Mouse (Mus musculus) myocyte (in vitro differentiated cells): ENCODE results near the gene Bcl2l1.

Experiments used
- CEBPB ChIP-seq: IDR thresholded peaks from 2 replicates; pipeline ENCODE4 v1.6.1; 2011; ENCODE audit warnings: mild to moderate bottlenecking, moderate library complexity; ENCODE audit not compliant: poor library complexity, insufficient read depth, severe bottlenecking
- E2F4 ChIP-seq: IDR thresholded peaks from one replicate; pipeline ENCODE4 v1.6.1; 2011; ENCODE audit warnings: mild to moderate bottlenecking, control low read depth, moderate library complexity; ENCODE audit not compliant: insufficient read depth
- MAX ChIP-seq: IDR thresholded peaks from one replicate; pipeline ENCODE4 v1.6.1; 2011; ENCODE audit warnings: low read depth, mild to moderate bottlenecking, control low read depth
- MYOD1 ChIP-seq, 3 experiments: IDR thresholded peaks; one replicate each; pipeline ENCODE4 v1.6.1; 2011; ENCODE audit warnings: control low read depth in 2 of 3, low read depth in 2 of 3, mild to moderate bottlenecking in 2 of 3, moderate library complexity in 1 of 3; ENCODE audit not compliant: insufficient read length in 2 of 3, control insufficient read depth in 1 of 3
- MYOG ChIP-seq, 3 experiments: IDR thresholded peaks; one replicate each; pipeline ENCODE4 v1.6.1; 2011; ENCODE audit warnings: control low read depth in 2 of 3, low read depth in 2 of 3, mild to moderate bottlenecking in 2 of 3; ENCODE audit not compliant: insufficient read length in 2 of 3, control insufficient read depth in 1 of 3, insufficient read depth in 1 of 3
- POLR2A ChIP-seq: IDR thresholded peaks from one replicate; pipeline ENCODE4 v1.6.1; 2011; ENCODE audit warnings: low read depth, mild to moderate bottlenecking, control low read depth, moderate library complexity; ENCODE audit not compliant: insufficient read length
- POLR2AphosphoS2 ChIP-seq: IDR thresholded peaks from one replicate; pipeline ENCODE4 v1.6.1; 2011; ENCODE audit warnings: low read depth, control low read depth; ENCODE audit not compliant: insufficient read length
- REST ChIP-seq: IDR thresholded peaks from one replicate; pipeline ENCODE4 v1.6.1; 2011; ENCODE audit warnings: mild to moderate bottlenecking, control low read depth, moderate library complexity; ENCODE audit not compliant: insufficient read depth, insufficient read length
- SRF ChIP-seq: IDR thresholded peaks from one replicate; pipeline ENCODE4 v1.6.1; 2011; ENCODE audit warnings: low read depth; ENCODE audit not compliant: control insufficient read depth, insufficient read length
- TCF12 ChIP-seq: IDR thresholded peaks from one replicate; pipeline ENCODE4 v1.6.1; 2011; ENCODE audit warnings: mild to moderate bottlenecking, control low read depth; ENCODE audit not compliant: poor library complexity, insufficient read depth, severe bottlenecking

DNA sequence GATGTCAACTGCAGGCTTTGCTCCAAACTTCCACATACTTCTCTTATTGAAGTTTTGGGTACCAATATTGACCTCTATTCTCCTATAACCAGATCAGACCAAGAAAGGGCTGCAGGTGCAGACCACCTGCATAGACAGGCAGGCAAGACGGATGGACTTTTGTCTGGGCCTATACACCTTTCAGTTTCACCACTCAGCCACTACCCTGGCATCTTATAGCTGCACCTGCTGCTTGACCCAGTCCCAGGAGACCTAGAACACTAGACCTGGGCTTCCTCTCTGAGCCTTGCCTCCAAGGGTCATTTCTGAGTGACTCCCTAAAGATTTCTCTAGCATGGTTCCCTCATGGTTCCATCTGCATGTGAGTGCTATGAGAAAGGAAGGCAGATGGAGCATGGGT is 18.3 kb downstream of the Bcl2l1 start:
- TF ChIP-seq TCF12 (no peak), POLR2A (no peak), E2F4 (no peak), CEBPB (no peak), REST (no peak), MYOD1 (IDR thresholded peaks at IDR 0.05; ENCODE audit: control insufficient read depth in 1 of 3, insufficient read length in 2 of 3, low read depth in 2 of 3) (no peak), MYOG (IDR thresholded peaks at IDR 0.05; ENCODE audit: control insufficient read depth in 1 of 3, insufficient read depth in 1 of 3, insufficient read length in 2 of 3, low read depth in 2 of 3) (no peak), MAX (no peak), SRF (no peak), POLR2AphosphoS2 (no peak)
